Mouse (Mus musculus): ENCODE measurements around the gene Lrch1. TPM values are rescaled to one million over a fixed set of nuclear protein-coding genes. Genes with fewer than 3 reads are reported as not detected.

The Lrch1 gene
- polyA plus RNA-seq, 1 experiment from 2014 or later = 13.5 TPM

DNA sequence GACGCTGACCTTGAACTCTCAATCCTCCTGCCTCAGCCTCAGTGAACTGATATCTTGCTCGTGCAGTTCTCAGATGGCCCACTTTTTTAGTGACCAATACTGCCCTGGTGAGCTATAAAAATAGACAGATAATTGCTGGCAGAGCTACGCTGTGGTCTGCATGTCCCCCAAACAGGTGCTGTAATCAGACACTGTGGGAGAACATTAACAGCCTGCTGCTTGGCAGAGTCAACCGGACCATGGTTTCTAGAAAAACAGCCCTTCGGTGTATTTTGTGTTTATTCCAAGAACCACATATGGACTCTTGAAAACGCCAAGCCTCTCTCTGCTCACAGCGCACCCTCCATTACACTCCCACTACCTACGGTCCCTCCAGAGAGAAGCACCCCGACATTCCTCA is 26.2 kb downstream of the Lrch1 start:
- no peak overlapping the region for H3K9ac ChIP-seq (replicated peaks; ENCODE audit: low read depth)
- H3K4me3 ChIP-seq (ENCODE audit: low read depth, low read length) = no peak overlapping the region
- DNase-seq (ENCODE audit: low spot score) (no peak), ATAC-seq (no peak)
- H3K27me3 ChIP-seq (replicated peaks; ENCODE audit: insufficient read depth, low read length) = no peaks in the 10 kb centered on the region
- peaks cover 4% of the 10 kb centered on the region for H3K4me1 ChIP-seq (ENCODE audit: insufficient read depth, low read depth, low read length)
- H3K9me3 ChIP-seq (ENCODE audit: low read length) = no peaks in the 10 kb centered on the region
- no peak overlapping the region for H3K4me2 ChIP-seq (replicated peaks; ENCODE audit: low read depth, low read length)
- no peaks in the 10 kb centered on the region for H3K36me3 ChIP-seq (ENCODE audit: insufficient read depth, low read length)
- no peak overlapping the region for H3K27ac ChIP-seq (ENCODE audit: low read length)
- 84% methylated on average over 9 of the region's 9 CpGs for WGBS
- TF ChIP-seq CTCF (IDR thresholded peaks at IDR 0.05) (no peak), EP300 (IDR thresholded peaks at IDR 0.05) (no peak)

DNA sequence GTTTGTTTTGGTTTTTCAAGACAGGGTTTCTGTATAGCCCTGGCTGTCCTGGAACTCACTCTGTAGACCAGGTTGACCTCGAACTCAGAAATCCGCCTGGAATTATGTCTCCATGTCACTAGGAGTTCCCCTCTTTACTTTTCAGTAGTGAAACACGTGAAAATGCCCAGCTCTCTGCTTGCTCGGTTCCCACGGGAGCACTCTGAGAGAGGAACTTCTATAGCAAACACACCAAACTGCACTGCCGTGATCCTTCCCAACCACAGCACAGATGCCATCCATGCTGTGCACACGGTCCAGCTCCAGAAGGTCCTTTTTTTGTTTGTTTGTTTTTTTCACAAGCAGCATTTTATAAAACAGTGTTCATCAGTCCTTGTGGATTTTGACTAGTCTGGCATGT is 28.5 kb downstream of the Lrch1 start:
- H3K4me2 ChIP-seq (replicated peaks; ENCODE audit: low read depth, low read length) = no peak overlapping the region
- no peak overlapping the region for H3K9ac ChIP-seq (replicated peaks; ENCODE audit: low read depth)
- DNase-seq (ENCODE audit: low spot score) = no peak
- H3K4me3 ChIP-seq (ENCODE audit: low read depth, low read length) = no peak overlapping the region
- peaks cover 24% of the 10 kb centered on the region for H3K4me1 ChIP-seq (ENCODE audit: insufficient read depth, low read depth, low read length)
- no peak overlapping the region for H3K27ac ChIP-seq (ENCODE audit: low read length)
- H3K36me3 ChIP-seq (ENCODE audit: insufficient read depth, low read length) = no peaks in the 10 kb centered on the region
- TF ChIP-seq CTCF (IDR thresholded peaks at IDR 0.05) (no peak), EP300 (IDR thresholded peaks at IDR 0.05) (no peak)
- H3K9me3 ChIP-seq (ENCODE audit: low read length) = no peaks in the 10 kb centered on the region
- WGBS = 63% methylated on average over 7 of the region's 7 CpGs
- no peak for ATAC-seq
- no peaks in the 10 kb centered on the region for H3K27me3 ChIP-seq (replicated peaks; ENCODE audit: insufficient read depth, low read length)

DNA sequence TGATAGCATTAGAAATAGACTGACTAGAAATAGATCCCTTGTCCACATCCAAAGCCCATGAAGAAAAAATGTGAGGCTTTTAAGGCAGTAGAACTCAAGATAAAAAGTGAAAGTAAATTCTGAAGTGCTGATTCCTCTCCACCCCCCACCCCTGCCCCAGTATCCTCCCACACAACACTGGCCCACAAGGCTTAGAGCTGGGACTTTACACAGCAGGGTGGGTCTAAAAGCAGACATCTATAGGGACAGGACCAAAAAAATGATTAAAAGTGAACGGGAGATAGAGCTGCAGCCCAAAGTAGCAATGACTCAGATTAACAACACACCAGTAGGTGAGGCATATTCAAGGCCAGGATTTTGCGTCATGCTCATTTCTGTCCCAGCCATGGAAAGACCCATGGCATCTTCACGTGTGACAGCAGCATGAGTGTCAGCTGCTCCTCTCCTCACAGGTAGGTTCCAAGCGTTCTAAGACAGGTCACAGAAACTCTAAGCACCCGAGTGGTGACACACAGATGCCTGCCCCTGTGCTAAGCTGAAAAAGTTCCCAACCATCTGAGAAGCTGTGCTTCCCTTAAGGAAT is 29.1 kb downstream of the Lrch1 start:
- no peaks in the 10 kb centered on the region for H3K27me3 ChIP-seq (replicated peaks; ENCODE audit: insufficient read depth, low read length)
- no peak overlapping the region for H3K9ac ChIP-seq (replicated peaks; ENCODE audit: low read depth)
- TF ChIP-seq CTCF (IDR thresholded peaks at IDR 0.05) (no peak), EP300 (IDR thresholded peaks at IDR 0.05) (no peak)
- no peaks in the 10 kb centered on the region for H3K36me3 ChIP-seq (ENCODE audit: insufficient read depth, low read length)
- ATAC-seq (no peak), DNase-seq (ENCODE audit: low spot score) (no peak)
- no peak overlapping the region for H3K4me2 ChIP-seq (replicated peaks; ENCODE audit: low read depth, low read length)
- peaks cover 27% of the 10 kb centered on the region for H3K4me1 ChIP-seq (ENCODE audit: insufficient read depth, low read depth, low read length)
- H3K27ac ChIP-seq (ENCODE audit: low read length) = no peak overlapping the region
- no peaks in the 10 kb centered on the region for H3K9me3 ChIP-seq (ENCODE audit: low read length)
- 77% methylated on average over 5 of the region's 5 CpGs for WGBS
- no peak overlapping the region for H3K4me3 ChIP-seq (ENCODE audit: low read depth, low read length)

DNA sequence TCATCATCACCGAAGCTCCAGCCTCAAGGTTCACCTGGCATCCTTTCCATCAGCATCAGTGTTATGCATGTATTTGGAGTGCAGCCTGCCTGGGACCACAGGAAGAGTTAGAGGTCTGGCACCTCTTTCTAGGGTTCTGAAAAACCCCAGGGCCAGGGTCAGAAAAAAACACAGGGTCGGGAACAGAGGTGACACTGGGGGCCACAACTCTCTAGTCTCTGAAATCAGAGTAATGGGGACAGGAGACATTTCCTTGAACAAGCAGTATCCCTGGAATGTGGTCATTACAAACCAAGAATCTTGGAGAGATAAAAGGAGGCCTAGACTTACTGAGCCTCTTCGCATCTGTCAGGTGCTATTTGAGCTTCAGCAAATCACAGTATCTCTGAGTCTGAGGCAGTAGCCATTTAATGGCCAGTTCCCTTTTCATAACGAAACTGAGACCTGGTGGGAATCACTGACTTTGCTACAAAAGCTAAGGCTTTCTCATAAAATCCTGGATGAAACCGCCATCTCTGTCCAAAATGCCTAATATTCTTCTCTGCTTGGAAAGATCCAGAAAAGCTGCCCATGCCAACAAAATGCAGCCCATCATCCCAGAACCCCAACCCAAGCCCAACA is 30.1 kb downstream of the Lrch1 start:
- DNase-seq (ENCODE audit: low spot score) (no peak), ATAC-seq (no peak)
- H3K4me3 ChIP-seq (ENCODE audit: low read depth, low read length) = no peak overlapping the region
- H3K27ac ChIP-seq (ENCODE audit: low read length) = no peak overlapping the region
- no peak overlapping the region for H3K9ac ChIP-seq (replicated peaks; ENCODE audit: low read depth)
- WGBS = 81% methylated on average over 5 of the region's 5 CpGs
- no peaks in the 10 kb centered on the region for H3K27me3 ChIP-seq (replicated peaks; ENCODE audit: insufficient read depth, low read length)
- TF ChIP-seq EP300 (IDR thresholded peaks at IDR 0.05) (no peak), CTCF (IDR thresholded peaks at IDR 0.05) (no peak)
- peaks cover 27% of the 10 kb centered on the region for H3K4me1 ChIP-seq (ENCODE audit: insufficient read depth, low read depth, low read length)
- H3K9me3 ChIP-seq (ENCODE audit: low read length) = no peaks in the 10 kb centered on the region
- H3K4me2 ChIP-seq (replicated peaks; ENCODE audit: low read depth, low read length) = no peak overlapping the region
- H3K36me3 ChIP-seq (ENCODE audit: insufficient read depth, low read length) = no peaks in the 10 kb centered on the region

DNA sequence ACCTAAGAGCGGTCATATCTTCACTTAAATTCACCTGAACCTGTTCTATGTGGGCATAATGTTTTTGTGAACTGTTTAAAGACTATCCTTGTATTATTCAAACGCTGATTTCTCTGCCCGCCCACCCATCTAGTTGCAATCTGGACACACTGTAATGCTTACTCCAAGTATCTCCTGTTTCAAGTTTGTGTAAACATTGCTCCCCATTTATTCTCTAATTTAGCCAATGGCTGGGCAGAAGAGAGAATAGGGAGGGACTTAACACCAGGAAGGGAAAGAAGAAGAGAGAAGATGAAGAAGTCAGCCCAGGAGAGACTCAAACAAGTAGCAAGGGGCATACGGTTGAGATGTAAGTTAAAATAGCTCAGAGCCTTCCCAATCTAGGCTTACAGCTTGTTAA is 31.0 kb downstream of the Lrch1 start:
- Histone ChIP-seq H3K4me1 (ENCODE audit: insufficient read depth, low read depth, low read length) (peaks cover 27% of the 10 kb centered on the region), H3K27me3 (replicated peaks; ENCODE audit: insufficient read depth, low read length) (no peaks in the 10 kb centered on the region), H3K9ac (replicated peaks; ENCODE audit: low read depth) (no peak overlapping the region), H3K9me3 (ENCODE audit: low read length) (no peaks in the 10 kb centered on the region), H3K27ac (ENCODE audit: low read length) (no peak overlapping the region), H3K36me3 (ENCODE audit: insufficient read depth, low read length) (no peaks in the 10 kb centered on the region), H3K4me2 (replicated peaks; ENCODE audit: low read depth, low read length) (no peak overlapping the region), H3K4me3 (ENCODE audit: low read depth, low read length) (no peak overlapping the region)
- TF ChIP-seq CTCF (IDR thresholded peaks at IDR 0.05) (no peak), EP300 (IDR thresholded peaks at IDR 0.05) (no peak)
- WGBS = 47% methylated on average over 4 of the region's 4 CpGs
- DNase-seq (ENCODE audit: low spot score) (no peak), ATAC-seq (no peak)

DNA sequence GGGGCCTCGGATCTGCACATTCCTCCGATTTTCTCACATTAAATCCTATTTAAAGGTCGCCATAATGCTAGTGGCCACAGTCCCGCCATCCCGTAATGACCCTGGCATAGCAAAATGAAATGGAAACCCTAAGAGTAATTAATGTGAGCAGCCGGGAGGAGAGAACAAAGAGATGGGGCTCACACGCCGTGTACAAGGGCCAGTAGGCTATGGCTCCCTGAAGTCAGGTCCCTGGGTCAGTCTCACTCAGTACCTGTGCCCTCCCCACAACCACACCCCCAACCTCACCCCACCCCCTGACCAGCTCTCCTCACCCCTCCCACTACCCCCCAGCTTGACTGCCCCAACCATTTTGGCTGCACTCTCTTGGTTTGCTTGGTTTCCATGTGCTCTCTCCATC is 31.6 kb downstream of the Lrch1 start:
- H3K27ac ChIP-seq (ENCODE audit: low read length) = no peak overlapping the region
- H3K4me1 ChIP-seq (ENCODE audit: insufficient read depth, low read depth, low read length) = peaks cover 27% of the 10 kb centered on the region

More for the DNA sequence above, 31.6 kb downstream of the Lrch1 start:
- Histone ChIP-seq H3K9ac (replicated peaks; ENCODE audit: low read depth) (no peak overlapping the region), H3K36me3 (ENCODE audit: insufficient read depth, low read length) (no peaks in the 10 kb centered on the region), H3K27me3 (replicated peaks; ENCODE audit: insufficient read depth, low read length) (no peaks in the 10 kb centered on the region), H3K4me2 (replicated peaks; ENCODE audit: low read depth, low read length) (no peak overlapping the region), H3K4me3 (ENCODE audit: low read depth, low read length) (no peak overlapping the region), H3K9me3 (ENCODE audit: low read length) (no peaks in the 10 kb centered on the region)
- 80% methylated on average over 8 of the region's 8 CpGs for WGBS
- no peak for DNase-seq (ENCODE audit: low spot score)
- TF ChIP-seq EP300 (IDR thresholded peaks at IDR 0.05) (no peak), CTCF (IDR thresholded peaks at IDR 0.05) (no peak)
- no peak for ATAC-seq

Measured in lung, postnatal 0 days (tissue).